Mouse (Mus musculus) embryonic facial prominence, embryonic 10.5 days (tissue): ENCODE data around the gene Krt15. TPM values are rescaled to one million over a fixed set of nuclear protein-coding genes. Genes with fewer than 3 reads are reported as not detected.

Experiments
- DNase-seq: peaks from one replicate; pipeline ENCODE4 v3.0.0-alpha.2; 2017; ENCODE audit warnings: low spot score
- H3K27ac ChIP-seq: fragments of 300-500 bp; sonication (generic); replicated peaks from 2 replicates; pipeline ENCODE4 v1.5.1; 2016; ENCODE audit warnings: mild to moderate bottlenecking
- H3K27me3 ChIP-seq: fragments of 300-500 bp; sonication (generic); replicated peaks from 2 replicates; pipeline ENCODE4 v1.6.1; 2016; ENCODE audit warnings: low read depth, mild to moderate bottlenecking; ENCODE audit not compliant: poor library complexity, severe bottlenecking
- H3K36me3 ChIP-seq: fragments of 300-500 bp; sonication (generic); replicated peaks from 2 replicates; pipeline ENCODE4 v1.6.1; 2016; ENCODE audit warnings: mild to moderate bottlenecking, moderate library complexity
- H3K4me1 ChIP-seq: fragments of 300-500 bp; sonication (generic); 2 replicates; pipeline ENCODE4 v1.6.1; 2016
- H3K4me3 ChIP-seq: fragments of 300-500 bp; sonication (generic); 2 replicates; pipeline ENCODE4 v1.5.1; 2016; ENCODE audit warnings: mild to moderate bottlenecking, moderate library complexity
- H3K9me3 ChIP-seq: fragments of 300-500 bp; sonication (generic); 2 replicates; pipeline ENCODE4 v1.6.1; 2016; ENCODE audit warnings: mild to moderate bottlenecking
- WGBS: fragments of 180-500 bp; shearing (Covaris S2); methylation state at CpG from one replicate; pipeline ENCODE4 v1.1.7; 2016; 5-methylcytosine and 5-hydroxymethylcytosine counted together
- polyA plus RNA-seq: library from polyadenylated mRNA; unstranded; fragments of >200 nt; fragmentation: Nextera tagmentation; extraction: Ambion mirVana; gene quantifications from 2 replicates; pipeline ENCODE4 v1.2.1, GENCODE M21; 2016

The Krt15 gene
- polyA plus RNA-seq, 1 experiment from 2014 or later: 8.6 TPM

DNA sequence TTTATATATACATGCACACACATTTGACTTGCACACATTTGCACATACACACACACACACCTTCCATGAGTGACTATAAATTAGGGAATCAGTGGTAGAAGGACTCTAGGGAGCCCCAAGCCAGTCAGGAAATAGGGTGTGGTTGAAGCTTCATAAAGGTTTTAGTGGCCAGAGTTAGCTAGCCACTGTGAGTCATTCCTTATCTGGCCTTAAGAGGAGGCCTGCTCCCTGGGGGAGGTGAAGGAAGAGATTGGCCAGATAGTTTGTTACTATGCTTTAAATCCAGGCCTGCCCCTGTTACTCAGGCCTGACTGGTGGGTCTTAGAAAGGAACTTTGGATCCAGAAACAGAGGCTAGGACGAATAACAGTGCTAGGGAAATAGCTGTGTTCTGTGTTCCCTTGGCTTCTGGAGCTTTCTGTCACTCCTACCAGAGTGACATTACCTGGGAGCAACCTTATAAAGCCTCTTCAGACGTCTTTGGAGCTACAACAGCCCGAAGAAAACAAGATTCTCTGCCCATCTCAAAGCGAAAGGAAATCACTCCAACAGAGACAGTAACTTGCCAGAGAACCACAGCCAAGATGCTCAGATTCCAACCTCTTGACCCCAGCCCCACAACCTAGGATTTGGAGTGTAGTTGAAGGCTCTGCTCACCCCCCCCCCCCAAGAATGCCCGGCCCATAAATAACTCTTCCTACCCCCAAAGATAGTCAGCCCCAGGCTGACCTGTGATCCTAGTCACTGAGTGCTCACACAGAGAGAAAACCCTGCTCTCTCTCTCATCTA, 12.0 kb upstream of the Krt15 start:
- H3K9me3 ChIP-seq: no peaks in the 10 kb centered on the region
- H3K36me3 ChIP-seq: no peaks in the 10 kb centered on the region
- no peak overlapping the region for H3K27ac ChIP-seq
- H3K4me3 ChIP-seq: no peak overlapping the region
- 61% methylated on average over 5 of the region's 5 CpGs for WGBS
- DNase-seq: no peak
- peaks cover 45% of the 10 kb centered on the region for H3K27me3 ChIP-seq
- H3K4me1 ChIP-seq: peaks cover 28% of the 10 kb centered on the region

DNA sequence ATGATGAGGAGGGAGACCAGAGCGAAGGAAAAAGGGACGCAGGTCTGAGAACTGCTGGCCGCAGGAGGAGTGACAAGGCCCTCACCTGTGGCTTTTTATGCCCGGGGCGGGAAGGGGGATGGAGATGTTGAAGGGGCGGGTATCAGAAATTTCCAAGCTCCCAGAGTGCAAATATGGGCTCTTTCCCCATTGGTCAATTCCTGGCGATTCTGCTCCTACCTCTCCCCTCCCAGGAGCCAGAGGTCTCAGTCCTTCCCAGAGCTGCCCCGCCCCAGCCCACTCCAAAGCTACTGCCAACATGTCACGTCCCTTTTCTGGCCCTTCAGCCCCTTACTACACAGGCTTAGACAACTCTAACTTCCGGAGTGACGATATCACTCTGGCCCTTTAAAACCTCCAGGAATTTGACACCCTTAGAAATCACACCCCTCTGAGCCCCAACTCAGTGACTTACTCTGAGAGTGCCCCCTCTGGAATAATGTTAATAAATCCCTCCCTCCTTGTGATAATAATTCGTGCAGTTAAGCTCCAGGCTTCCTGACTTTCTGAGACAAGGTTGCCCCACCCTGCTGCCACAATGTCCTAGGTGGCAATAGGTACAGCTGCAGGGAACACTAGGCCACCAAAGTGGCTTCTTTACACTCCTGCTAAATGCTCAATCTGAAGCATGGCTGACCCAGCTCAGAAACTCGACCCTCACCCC, 10.3 kb upstream of the Krt15 start:
- H3K4me3 ChIP-seq: peak overlapping the region; percentile 52
- DNase-seq: peak; percentile 34
- no peaks in the 10 kb centered on the region for H3K36me3 ChIP-seq
- H3K27me3 ChIP-seq: peaks cover 45% of the 10 kb centered on the region
- H3K9me3 ChIP-seq: no peaks in the 10 kb centered on the region
- WGBS: 4% methylated on average over 13 of the region's 13 CpGs
- peaks cover 24% of the 10 kb centered on the region for H3K4me1 ChIP-seq
- H3K27ac ChIP-seq: no peak overlapping the region; the same call in 1 of the 2 replicates

DNA sequence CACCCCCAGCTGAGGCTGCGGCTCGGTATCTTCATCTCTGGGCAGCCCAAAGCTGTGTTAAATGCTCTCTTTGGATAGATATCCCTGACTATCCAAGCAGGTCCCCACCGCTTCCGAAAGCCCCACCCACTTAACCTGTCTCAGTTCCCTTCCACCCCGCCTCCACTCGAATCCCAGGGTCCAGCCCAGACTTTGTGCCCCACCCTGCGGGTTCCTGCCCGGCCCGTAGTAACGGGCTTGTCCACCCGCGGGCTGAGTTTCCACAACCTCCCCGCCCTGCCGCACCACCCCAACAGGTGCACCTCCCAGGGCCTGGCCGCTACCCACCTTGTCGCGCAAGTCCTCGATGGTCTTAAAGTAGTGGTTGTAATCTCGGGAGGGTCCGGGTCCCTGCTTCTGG, 9.4 kb upstream of the Krt15 start:
- peaks cover 45% of the 10 kb centered on the region for H3K27me3 ChIP-seq
- no peaks in the 10 kb centered on the region for H3K9me3 ChIP-seq
- no peak overlapping the region for H3K27ac ChIP-seq
- H3K4me3 ChIP-seq: peak overlapping the region; percentile 52
- no peaks in the 10 kb centered on the region for H3K36me3 ChIP-seq
- H3K4me1 ChIP-seq: peaks cover 30% of the 10 kb centered on the region
- peak; percentile 44 for DNase-seq
- WGBS: 2% methylated on average over 20 of the region's 20 CpGs

DNA sequence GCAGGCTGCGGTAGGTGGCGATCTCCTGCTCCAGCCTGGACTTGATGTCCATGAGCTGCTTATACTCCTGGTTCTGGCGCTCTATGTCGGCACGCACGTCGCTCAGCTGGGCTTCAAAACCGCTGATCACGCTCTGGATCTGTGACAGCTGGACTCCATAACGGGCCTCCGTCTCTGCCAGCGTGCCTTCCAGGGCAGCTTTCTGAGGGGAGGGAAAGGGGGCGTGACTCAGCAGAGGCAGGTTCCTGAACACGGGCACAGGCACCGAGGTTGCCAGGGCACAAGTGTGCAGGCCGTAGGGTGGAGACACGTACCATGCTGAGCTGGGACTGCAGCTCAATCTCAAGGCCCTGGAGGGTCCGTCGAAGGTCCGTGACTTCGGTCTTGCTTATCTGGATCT, 5.2 kb upstream of the Krt15 start:
- Histone ChIP-seq H3K4me3 (no peak overlapping the region), H3K9me3 (no peaks in the 10 kb centered on the region), H3K4me1 (peaks cover 61% of the 10 kb centered on the region), H3K27me3 (peaks cover 26% of the 10 kb centered on the region), H3K36me3 (no peaks in the 10 kb centered on the region), H3K27ac (no peak overlapping the region)
- DNase-seq: no peak
- WGBS: 89% methylated on average over 21 of the region's 21 CpGs

DNA sequence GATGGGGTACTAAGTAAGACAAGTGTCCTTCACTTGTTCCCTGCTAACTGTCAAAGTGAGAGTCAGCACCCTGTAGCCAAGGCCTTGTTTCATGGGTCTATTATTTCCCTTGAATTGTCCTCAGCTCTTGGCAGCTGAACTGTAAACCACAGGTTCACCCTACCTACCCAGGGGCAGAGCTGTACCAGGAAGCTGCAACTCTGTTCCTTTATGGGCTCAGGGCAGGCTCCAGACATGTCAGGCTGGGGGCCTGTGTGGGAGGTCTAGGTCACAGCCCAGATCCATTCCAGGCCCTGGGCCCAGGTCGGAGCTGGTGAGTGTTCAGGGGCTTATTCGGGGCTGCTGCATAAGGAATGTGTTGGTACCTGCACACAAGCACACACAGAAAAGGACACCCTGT, 3.7 kb upstream of the Krt15 start:
- H3K27ac ChIP-seq: peak overlapping the region; percentile 40
- 75% methylated on average over 2 of the region's 2 CpGs for WGBS
- no peaks in the 10 kb centered on the region for H3K9me3 ChIP-seq
- H3K4me1 ChIP-seq: peaks cover 50% of the 10 kb centered on the region
- no peaks in the 10 kb centered on the region for H3K36me3 ChIP-seq
- no peak overlapping the region for H3K4me3 ChIP-seq
- peaks cover 10% of the 10 kb centered on the region for H3K27me3 ChIP-seq
- no peak for DNase-seq

DNA sequence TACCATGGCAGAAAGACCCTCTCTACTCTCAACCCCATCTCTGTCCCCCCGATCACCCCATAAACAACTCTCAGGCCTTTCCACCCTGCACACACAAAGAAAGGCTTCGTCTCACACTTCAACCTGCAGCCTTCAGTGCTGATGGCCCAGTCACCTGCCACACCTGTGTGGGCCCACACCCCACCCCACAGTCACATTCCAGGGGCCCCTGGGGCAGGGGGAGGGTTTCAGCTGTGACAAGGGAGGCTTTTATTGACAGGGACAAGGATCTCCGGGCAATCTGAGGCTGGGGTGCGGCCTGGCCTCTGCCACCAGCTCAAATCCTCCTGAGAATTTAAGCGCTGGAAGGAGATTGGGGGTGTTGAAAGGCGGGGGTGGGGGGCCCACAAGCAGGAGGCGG, 3.1 kb upstream of the Krt15 start:
- H3K4me3 ChIP-seq: no peak overlapping the region

DNA sequence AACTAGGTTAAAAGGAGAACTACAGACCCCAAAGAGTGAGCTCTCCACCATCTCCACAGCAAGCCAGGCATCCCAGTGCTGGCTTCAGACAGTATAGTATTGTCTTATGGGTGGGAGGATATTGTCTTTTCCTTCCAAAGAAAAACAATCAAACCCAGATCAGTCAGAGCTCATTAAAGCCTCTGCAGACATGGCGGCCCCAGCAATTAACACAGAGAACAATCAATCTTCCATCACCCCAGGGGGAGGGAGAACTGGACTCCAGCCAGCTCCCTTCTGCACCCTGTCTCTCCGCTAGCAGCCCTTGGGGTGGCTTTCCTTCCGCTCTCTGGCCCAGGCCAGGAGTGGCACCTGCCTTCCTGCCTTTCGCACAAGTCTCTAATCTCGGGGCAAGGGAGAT, 2.0 kb upstream of the Krt15 start:
- 51% methylated on average over 5 of the region's 5 CpGs for WGBS
- no peak overlapping the region; the same call in 1 of the 2 replicates for H3K27ac ChIP-seq
- no peaks in the 10 kb centered on the region for H3K9me3 ChIP-seq
- no peaks in the 10 kb centered on the region for H3K36me3 ChIP-seq
- H3K4me3 ChIP-seq: no peak overlapping the region
- peaks cover 48% of the 10 kb centered on the region for H3K4me1 ChIP-seq
- no peak for DNase-seq
- H3K27me3 ChIP-seq: no peaks in the 10 kb centered on the region

More for the DNA sequence above, 3.1 kb upstream of the Krt15 start:
- Histone ChIP-seq H3K27ac (peak overlapping the region; percentile 40; the same call in 1 of the 2 replicates), H3K27me3 (peaks cover 4% of the 10 kb centered on the region), H3K4me1 (peaks cover 48% of the 10 kb centered on the region), H3K9me3 (no peaks in the 10 kb centered on the region), H3K36me3 (no peaks in the 10 kb centered on the region)
- DNase-seq: peak; percentile 35
- 42% methylated on average over 7 of the region's 7 CpGs for WGBS

DNA sequence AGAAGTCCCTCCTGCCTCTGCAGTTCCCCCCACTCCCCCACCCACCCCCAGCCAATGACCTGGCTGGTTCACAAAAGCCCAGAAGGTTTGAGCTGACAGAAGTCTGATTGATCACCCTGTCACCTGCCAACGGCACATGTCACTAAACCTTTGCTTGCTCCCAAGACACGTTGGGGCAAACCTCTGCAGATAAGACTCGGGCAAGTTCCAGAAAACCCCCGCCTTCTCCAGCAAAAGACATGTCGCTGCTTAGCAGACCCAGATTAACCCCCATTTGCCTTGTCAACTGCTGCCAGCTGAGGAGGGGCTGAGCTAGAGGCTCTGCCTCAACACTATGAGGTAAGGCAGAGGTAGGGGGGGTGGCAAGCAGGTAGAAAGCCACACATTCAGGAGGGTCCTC, 831 bp upstream of the Krt15 start:
- Histone ChIP-seq H3K4me1 (peaks cover 48% of the 10 kb centered on the region), H3K4me3 (no peak overlapping the region), H3K36me3 (no peaks in the 10 kb centered on the region), H3K27me3 (no peaks in the 10 kb centered on the region), H3K27ac (no peak overlapping the region), H3K9me3 (no peaks in the 10 kb centered on the region)
- WGBS: 46% methylated on average over 5 of the region's 5 CpGs
- DNase-seq: peak; percentile 17

DNA sequence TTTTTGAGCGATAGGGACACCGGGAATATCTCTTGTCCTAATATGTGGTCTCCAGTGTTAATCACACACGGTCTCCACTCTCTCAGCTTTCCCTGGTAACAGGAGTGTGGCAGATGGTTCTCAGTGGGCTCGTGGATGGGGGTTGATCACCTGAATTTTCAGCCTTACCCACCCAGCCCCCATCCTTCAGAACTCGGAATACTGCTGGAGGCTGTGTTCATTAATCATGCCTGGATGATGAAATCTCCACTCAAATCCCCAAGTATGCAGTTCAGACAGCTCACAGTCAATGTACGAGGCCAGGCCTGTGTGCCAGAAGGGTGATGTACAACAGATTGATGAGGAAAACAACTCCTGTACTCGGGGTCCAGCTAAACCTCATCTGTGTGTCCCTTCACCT, 10.8 kb downstream of the Krt15 start:
- no peaks in the 10 kb centered on the region for H3K9me3 ChIP-seq
- no peak for DNase-seq
- no peaks in the 10 kb centered on the region for H3K4me1 ChIP-seq
- H3K4me3 ChIP-seq: no peak overlapping the region
- no peak overlapping the region for H3K27ac ChIP-seq
- H3K36me3 ChIP-seq: no peaks in the 10 kb centered on the region
- H3K27me3 ChIP-seq: no peaks in the 10 kb centered on the region
- 83% methylated on average over 7 of the region's 7 CpGs for WGBS

DNA sequence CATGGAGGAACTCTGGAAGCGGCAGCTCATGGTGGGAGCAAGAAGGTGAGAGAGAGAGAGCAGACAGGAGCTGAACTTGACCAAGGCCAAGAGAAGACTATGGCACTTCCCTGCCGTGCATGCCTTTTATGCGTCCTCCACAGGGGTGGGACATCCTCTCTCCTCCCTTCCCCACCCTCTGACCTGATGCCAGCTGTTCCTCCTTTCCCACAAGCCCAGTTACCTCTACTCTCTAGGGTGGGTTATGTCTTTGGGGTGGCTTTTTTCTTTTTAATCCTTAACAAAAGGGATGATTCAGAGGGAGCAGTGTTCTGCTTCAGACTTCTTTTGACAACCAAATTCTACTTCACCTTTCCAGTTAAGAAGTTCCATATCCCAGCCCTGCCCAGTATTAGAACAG, 14.3 kb downstream of the Krt15 start, which contains the start of gene Krt13:
TSS of gene Krt13 (minus strand) at position 101 of the 400 bp plus-strand sequence.
- no peaks in the 10 kb centered on the region for H3K9me3 ChIP-seq
- no peaks in the 10 kb centered on the region for H3K4me1 ChIP-seq
- no peaks in the 10 kb centered on the region for H3K27me3 ChIP-seq
- H3K27ac ChIP-seq: no peak within 1 kb of the TSS
- no peaks in the 10 kb centered on the region for H3K36me3 ChIP-seq
- WGBS: 79% methylated on average over 3 of the region's 3 CpGs
- no peak for DNase-seq
- no peak within 1 kb of the TSS for H3K4me3 ChIP-seq

DNA sequence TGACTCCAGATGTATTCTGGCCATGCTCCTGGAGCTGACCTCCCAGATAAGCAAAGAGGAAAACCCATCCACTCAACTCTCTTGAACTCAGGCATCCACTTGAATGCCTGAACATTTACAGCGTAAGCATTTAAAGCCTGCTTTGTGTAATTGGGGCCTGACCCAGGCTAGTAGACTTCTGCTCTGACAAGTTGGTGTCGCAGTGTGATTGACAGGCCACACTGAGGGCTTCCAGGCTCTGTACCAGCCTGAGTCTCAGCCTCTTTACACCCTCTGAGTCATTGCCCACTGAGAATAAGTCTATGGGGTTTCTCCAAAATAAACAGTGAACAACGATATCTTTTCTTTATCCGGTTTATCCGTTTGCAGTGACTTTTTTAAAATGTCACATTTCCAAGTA, 15.4 kb downstream of the Krt15 start:
- Histone ChIP-seq H3K9me3 (no peaks in the 10 kb centered on the region), H3K27me3 (no peaks in the 10 kb centered on the region), H3K4me1 (0 out of 2 replicates have a peak, but pooled peaks cover 3% of the 10 kb centered on the region), H3K27ac (no peak overlapping the region), H3K36me3 (no peaks in the 10 kb centered on the region), H3K4me3 (no peak overlapping the region)
- no peak for DNase-seq
- WGBS: 89% methylated on average over 5 of the region's 5 CpGs

DNA sequence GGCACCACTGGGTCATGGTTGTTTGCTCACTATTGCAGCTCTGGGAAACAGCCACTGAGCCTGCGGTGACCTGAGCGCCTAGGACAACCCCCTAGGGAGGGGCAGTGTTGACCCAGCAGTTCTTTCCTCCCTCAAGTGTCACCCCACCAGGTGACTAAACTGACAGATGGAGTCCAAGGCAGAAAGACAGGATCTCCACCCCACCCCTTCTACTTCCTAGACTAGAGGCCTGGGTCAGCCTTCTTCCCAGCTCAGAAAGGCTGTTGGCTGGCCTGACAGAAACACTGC, 22.0 kb downstream of the Krt15 start:
- DNase-seq: no peak
- Histone ChIP-seq H3K4me1 (0 out of 2 replicates have a peak, but pooled peaks cover 3% of the 10 kb centered on the region), H3K27ac (no peak overlapping the region), H3K9me3 (no peaks in the 10 kb centered on the region), H3K36me3 (no peaks in the 10 kb centered on the region), H3K27me3 (no peaks in the 10 kb centered on the region), H3K4me3 (no peak overlapping the region)
- 75% methylated on average over 2 of the region's 2 CpGs for WGBS
